In genomic region chr11:120316690-120317254, GRCm38 (mm10) we compare ENCODE assay signal across 8 mouse cellular contexts. TPM values are rescaled to one million over a fixed set of nuclear protein-coding genes. Genes with fewer than 3 reads are reported as not detected.
DNase-seq lines count a peak whose midpoint lies in the region; ATAC-seq and TF ChIP-seq lines count a peak whose summit lies in the region.

No protein-coding gene starts in this region.

- H3K4me1 ChIP-seq in bone marrow macrophage, adult 2 months (ENCODE audit: control insufficient read depth, insufficient read depth, low read length), result peaks cover 13% of the 10 kb centered on the region
- H3K4me1 ChIP-seq in limb, embryonic 12.5 days (replicated peaks), result peaks cover 33% of the 10 kb centered on the region
- H3K4me1 ChIP-seq in midbrain, embryonic 11.5 days (ENCODE audit: control insufficient read depth, insufficient read depth, low read length), result peaks cover 20% of the 10 kb centered on the region

- H3K4me2 ChIP-seq in limb, embryonic 12.5 days, result peak overlapping the region; percentile 91
- H3K4me2 ChIP-seq in midbrain, embryonic 11.5 days, result peak overlapping the region; percentile 93

- TF ChIP-seq POLR2A in bone marrow macrophage, adult 2 months (IDR thresholded peaks at IDR 0.05; ENCODE audit: borderline replicate concordance, low read depth, low read length), result no peak

- no peaks in the 10 kb centered on the region for H3K27me3 ChIP-seq in limb, embryonic 12.5 days
- no peaks in the 10 kb centered on the region for H3K27me3 ChIP-seq in midbrain, embryonic 11.5 days (ENCODE audit: control insufficient read depth, insufficient read depth, low read length)

- H3K27ac ChIP-seq in bone marrow macrophage, adult 2 months (ENCODE audit: insufficient read depth, low read depth, low read length), result peak overlapping the region; percentile 91
- peak overlapping the region; percentile 99 for H3K27ac ChIP-seq in limb, embryonic 12.5 days
- peak overlapping the region; percentile 96 for H3K27ac ChIP-seq in midbrain, embryonic 11.5 days (ENCODE audit: low read depth, low read length)

- ATAC-seq in limb, embryonic 12.5 days (ENCODE audit: insufficient number of reproducible peaks, insufficient read depth, low FRiP score, low TSS enrichment, low read depth), result no peak
- peak; percentile 10; the same call in 1 of the 2 replicates for ATAC-seq in midbrain, embryonic 11.5 days (ENCODE audit: low FRiP score)

- WGBS in limb, embryonic 12.5 days, result 22% methylated on average over 13 of the region's 13 CpGs
- 29% methylated on average over 13 of the region's 13 CpGs for WGBS in midbrain, embryonic 11.5 days

- H3K4me3 ChIP-seq in bone marrow macrophage, adult 2 months (ENCODE audit: insufficient read depth, low read length), result peak overlapping the region; percentile 75
- H3K4me3 ChIP-seq in limb, embryonic 12.5 days (replicated peaks), result peak overlapping the region; percentile 54
- peak overlapping the region; percentile 47 for H3K4me3 ChIP-seq in midbrain, embryonic 11.5 days (ENCODE audit: low read depth, low read length)

- DNase-seq in cerebellum, adult 9-11 months, result peak; percentile 56
- DNase-seq in cerebellum, postnatal 36 days, result no peak
- peak; percentile 64 for DNase-seq in heart, postnatal 4 days
- peak; percentile 88 for DNase-seq in midbrain, embryonic 11.5 days (ENCODE audit: low spot score, missing footprints)
- no peak for DNase-seq in layer of hippocampus, adult 9-11 months
- DNase-seq in ovary, adult 18-20 months (ENCODE audit: low spot score), result no peak

- no peaks in the 10 kb centered on the region for H3K9me3 ChIP-seq in limb, embryonic 12.5 days
- no peaks in the 10 kb centered on the region for H3K9me3 ChIP-seq in midbrain, embryonic 11.5 days (ENCODE audit: control insufficient read depth, low read length)

- H3K9ac ChIP-seq in limb, embryonic 12.5 days (replicated peaks), result peak overlapping the region; percentile 86
- H3K9ac ChIP-seq in midbrain, embryonic 11.5 days (ENCODE audit: low read length), result peak overlapping the region; percentile 93

- no peaks in the 10 kb centered on the region for H3K36me3 ChIP-seq in limb, embryonic 12.5 days
- H3K36me3 ChIP-seq in midbrain, embryonic 11.5 days (ENCODE audit: control insufficient read depth, insufficient read depth, low read length), result no peaks in the 10 kb centered on the region

- no peak for TF ChIP-seq CTCF in bone marrow macrophage, adult 2 months (IDR thresholded peaks at IDR 0.05; ENCODE audit: low read depth, low read length)

RNA-seq across cellular contexts. Expression of gene Actg1, which starts 31.6 kb away (rescaled TPM):
- polyA plus RNA-seq in bone marrow macrophage, adult 2 months (2012; ENCODE audit: insufficient read depth, insufficient read length, missing spikeins), result 2,086 and 2,131 TPM in 2 replicates
- 1,000 to 10,000 TPM in 1 of 2 experiments, 100 to 1,000 TPM in 1; 930 to 1,002 TPM for total RNA-seq in heart, postnatal 4 days (2021)
- 2,805 and 2,814 TPM in 2 replicates for polyA plus RNA-seq in limb, embryonic 12.5 days (2016; fragmentation: Nextera tagmentation; extraction: Ambion mirVana)
- polyA plus RNA-seq in midbrain, embryonic 11.5 days (2014; fragmentation: Nextera tagmentation; extraction: Ambion mirVana), result 2,965 and 3,081 TPM in 2 replicates

RNA-seq across cellular contexts. Expression of gene Fscn2, which starts 44.6 kb away (rescaled TPM):
- not detected in 2 replicates for polyA plus RNA-seq in bone marrow macrophage, adult 2 months (2012; ENCODE audit: insufficient read depth, insufficient read length, missing spikeins)
- under 1 TPM in 1 of 2 experiments, not detected in 1; 0.34 TPM for total RNA-seq in heart, postnatal 4 days (2021)
- polyA plus RNA-seq in limb, embryonic 12.5 days (2016; fragmentation: Nextera tagmentation; extraction: Ambion mirVana), result 0.64 TPM in 2 replicates
- polyA plus RNA-seq in midbrain, embryonic 11.5 days (2014; fragmentation: Nextera tagmentation; extraction: Ambion mirVana), result 1.4 TPM in 2 replicates

Comparison
In these comparisons a context has a peak if more than half of its experiments do, and no peak if none do; other contexts are left out.
1. DNase-seq: peak in cerebellum, adult 9-11 months (single experiment), heart, postnatal 4 days (single experiment) and midbrain, embryonic 11.5 days (single experiment); none in cerebellum, postnatal 36 days (0 of 2), layer of hippocampus, adult 9-11 months (single experiment) and ovary, adult 18-20 months (single experiment).
2. Peak in every context shown above with its lines, with median percentiles within 50 percentile points of each other: H3K27ac ChIP-seq and H3K4me3 ChIP-seq.